Mouse (Mus musculus) layer of hippocampus, adult 9-11 months (tissue): ENCODE results near the gene Yeats4.

ENCODE experiments used
- DNase-seq: peaks from one replicate; pipeline ENCODE4 v3.0.0; 2022

Yeats4 gene

GRCm38 (mm10) chr10:117199701-117200100 is 24.6 kb downstream of the Yeats4 start:
- DNase-seq: no peak

GRCm38 (mm10) chr10:117196696-117197095 is 27.6 kb downstream of the Yeats4 start:
- DNase-seq: no peak

- no peak for DNase-seq
Measured at GRCm38 (mm10) chr10:117195748-117196147, 28.6 kb downstream of the Yeats4 start.

GRCm38 (mm10) chr10:117195005-117195404 is 29.3 kb downstream of the Yeats4 start:
- DNase-seq: no peak

- no peak for DNase-seq
Measured at GRCm38 (mm10) chr10:117193364-117193763, 30.9 kb downstream of the Yeats4 start.

- DNase-seq: no peak
Measured at GRCm38 (mm10) chr10:117185399-117186089, 38.8 kb downstream of the Yeats4 start.

- DNase-seq: no peak
Measured at GRCm38 (mm10) chr10:117181098-117181497, 43.2 kb downstream of the Yeats4 start.

GRCm38 (mm10) chr10:117174645-117175044 is 49.7 kb downstream of the Yeats4 start:
- no peak for DNase-seq

GRCm38 (mm10) chr10:117173566-117174438 is 50.5 kb downstream of the Yeats4 start:
- DNase-seq: no peak

GRCm38 (mm10) chr10:117173111-117173510 is 51.2 kb downstream of the Yeats4 start:
- DNase-seq: no peak

GRCm38 (mm10) chr10:117172069-117172468 is 52.2 kb downstream of the Yeats4 start:
- DNase-seq: no peak

GRCm38 (mm10) chr10:117166785-117167425 is 57.4 kb downstream of the Yeats4 start:
- no peak for DNase-seq
